Mouse (Mus musculus) stomach, postnatal 0 days (tissue): ENCODE measurements at regions not wholly inside any gene's neighbourhood (a gene's known extent, or its start where the extent isn't known, plus 50 kb on each side); places are given as distances from the start of the nearest gene placed in this dataset.

Experiments
- CTCF ChIP-seq: IDR thresholded peaks from 2 replicates; pipeline ENCODE4 v1.5.1; 2016; ENCODE audit warnings: antibody characterized with exemption, low read depth, mild to moderate bottlenecking, moderate library complexity
- EP300 ChIP-seq: optimal IDR thresholded peaks from 2 replicates; pipeline ENCODE3; 2016; ENCODE audit warnings: antibody characterized with exemption

GRCm38 (mm10) chr14:68301710-68302109 is 992.4 kb downstream of the Synb start:
- TF ChIP-seq CTCF (no peak), EP300 (no peak)
